Mouse (Mus musculus): ENCODE measurements around the gene Hebp1. TPM values are rescaled to one million over a fixed set of nuclear protein-coding genes. Genes with fewer than 3 reads are reported as not detected.

Hebp1 gene
- total and polyA plus RNA-seq, 2 experiments from 2014 or later: 10.9 to 35.5 TPM

DNA sequence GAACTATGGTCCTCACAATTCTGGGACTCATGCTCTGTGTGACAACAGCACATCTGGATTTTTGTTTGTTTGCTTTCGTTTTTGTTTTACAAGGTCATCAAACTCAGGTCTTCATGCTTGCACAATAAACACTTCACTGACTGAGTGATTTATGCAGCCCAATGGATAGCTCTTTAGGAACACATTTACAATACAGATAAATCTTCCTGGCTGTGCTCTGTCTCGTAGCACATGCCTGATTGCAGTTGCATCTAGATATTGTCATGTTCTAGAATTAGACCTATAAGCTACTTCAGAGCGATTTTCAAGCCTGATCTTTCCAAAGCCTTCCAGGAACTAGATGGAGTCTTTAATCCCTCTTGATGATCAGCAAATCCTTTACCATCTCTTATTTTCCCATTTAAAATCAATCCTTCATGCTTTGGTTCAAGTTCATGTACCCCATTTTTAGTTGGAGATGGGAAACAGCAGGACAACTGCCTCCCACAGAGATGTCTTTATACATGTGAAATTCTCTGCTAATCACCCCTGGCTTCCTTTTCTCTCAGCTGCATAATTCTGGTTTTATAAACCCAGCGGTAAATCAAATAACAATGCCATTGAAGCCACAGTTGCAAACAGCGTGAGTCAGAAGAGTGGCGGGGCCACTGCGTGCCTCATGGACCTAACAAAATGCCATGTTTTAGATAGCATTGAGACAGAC lies 85.3 kb downstream of the Hebp1 start:
- H3K4me1 ChIP-seq (ENCODE audit: control insufficient read depth, insufficient read depth): no peaks in the 10 kb centered on the region
- no peak overlapping the region for H3K9ac ChIP-seq (replicated peaks; ENCODE audit: low read depth, low read length)
- H3K4me2 ChIP-seq (ENCODE audit: low read depth, low read length): no peak overlapping the region
- H3K36me3 ChIP-seq (replicated peaks; ENCODE audit: control insufficient read depth, insufficient read depth, low read length): no peaks in the 10 kb centered on the region
- no peaks in the 10 kb centered on the region for H3K27me3 ChIP-seq (ENCODE audit: control insufficient read depth, insufficient read depth, low read length)
- no peak overlapping the region for H3K4me3 ChIP-seq (ENCODE audit: low read depth, low read length)
- TF ChIP-seq CTCF (IDR thresholded peaks at IDR 0.05; ENCODE audit: low read depth) (no peak), EP300 (IDR thresholded peaks at IDR 0.05; ENCODE audit: low read depth) (no peak)
- H3K27ac ChIP-seq (ENCODE audit: low read depth): no peak overlapping the region
- WGBS: 34% methylated on average over 7 of the region's 7 CpGs
- DNase-seq (ENCODE audit: low spot score): no peak
- ATAC-seq (ENCODE audit: insufficient read depth, low read depth): no peak
- H3K9me3 ChIP-seq (replicated peaks; ENCODE audit: control insufficient read depth, low read length): no peaks in the 10 kb centered on the region

GRCm38 (mm10) chr6:135107014-135107413 lies 90.8 kb downstream of the Hebp1 start:
- no peak overlapping the region for H3K4me2 ChIP-seq (ENCODE audit: low read depth, low read length)
- no peak overlapping the region for H3K4me3 ChIP-seq (ENCODE audit: low read depth, low read length)
- TF ChIP-seq CTCF (IDR thresholded peaks at IDR 0.05; ENCODE audit: low read depth) (no peak), EP300 (IDR thresholded peaks at IDR 0.05; ENCODE audit: low read depth) (no peak)

DNA sequence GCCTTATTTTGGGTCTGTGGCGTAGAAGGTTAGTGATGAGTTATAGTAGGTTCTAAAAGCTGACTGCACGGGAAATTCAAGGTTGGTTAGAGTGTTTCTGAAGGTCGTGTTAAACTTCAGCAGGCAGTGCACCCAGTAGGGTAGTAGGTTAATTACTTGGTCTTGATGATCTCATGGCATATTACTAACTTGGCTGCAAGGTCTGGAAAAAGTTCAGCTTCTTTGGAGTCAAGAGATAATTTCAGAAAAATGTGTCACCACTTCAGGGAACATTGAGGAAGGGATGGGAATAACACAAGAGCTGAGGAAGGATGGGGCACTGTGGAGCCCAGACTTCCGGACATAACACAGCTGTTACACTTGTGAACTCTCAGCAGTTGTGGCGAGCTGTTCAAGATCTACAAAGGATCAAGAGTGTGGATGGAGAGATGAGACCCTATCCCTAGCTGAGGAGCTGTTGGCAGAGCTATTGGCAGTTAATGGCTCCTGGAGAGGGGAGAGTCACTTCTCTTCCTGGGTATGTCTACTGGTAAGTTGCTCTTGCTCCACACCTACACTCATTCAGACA lies 95.0 kb downstream of the Hebp1 start:
- no peaks in the 10 kb centered on the region for H3K4me1 ChIP-seq (ENCODE audit: control insufficient read depth, insufficient read depth)
- DNase-seq (ENCODE audit: low spot score) (no peak), ATAC-seq (ENCODE audit: insufficient read depth, low read depth) (no peak)
- no peak overlapping the region for H3K4me2 ChIP-seq (ENCODE audit: low read depth, low read length)
- H3K9ac ChIP-seq (replicated peaks; ENCODE audit: low read depth, low read length): no peak overlapping the region
- no peaks in the 10 kb centered on the region for H3K36me3 ChIP-seq (replicated peaks; ENCODE audit: control insufficient read depth, insufficient read depth, low read length)
- no peaks in the 10 kb centered on the region for H3K27me3 ChIP-seq (ENCODE audit: control insufficient read depth, insufficient read depth, low read length)
- H3K9me3 ChIP-seq (replicated peaks; ENCODE audit: control insufficient read depth, low read length): no peaks in the 10 kb centered on the region
- WGBS: 52% methylated on average over 5 of the region's 5 CpGs
- H3K4me3 ChIP-seq (ENCODE audit: low read depth, low read length): no peak overlapping the region
- H3K27ac ChIP-seq (ENCODE audit: low read depth): no peak overlapping the region
- TF ChIP-seq CTCF (IDR thresholded peaks at IDR 0.05; ENCODE audit: low read depth): no peak

More at GRCm38 (mm10) chr6:135107014-135107413, 90.8 kb downstream of the Hebp1 start:
- no peak overlapping the region for H3K27ac ChIP-seq (ENCODE audit: low read depth)
- no peak for DNase-seq (ENCODE audit: low spot score)
- H3K27me3 ChIP-seq (ENCODE audit: control insufficient read depth, insufficient read depth, low read length): no peaks in the 10 kb centered on the region
- no peaks in the 10 kb centered on the region for H3K36me3 ChIP-seq (replicated peaks; ENCODE audit: control insufficient read depth, insufficient read depth, low read length)
- no peak overlapping the region for H3K9ac ChIP-seq (replicated peaks; ENCODE audit: low read depth, low read length)
- no peaks in the 10 kb centered on the region for H3K4me1 ChIP-seq (ENCODE audit: control insufficient read depth, insufficient read depth)
- 83% methylated on average over 6 of the region's 6 CpGs for WGBS
- no peak for ATAC-seq (ENCODE audit: insufficient read depth, low read depth)
- H3K9me3 ChIP-seq (replicated peaks; ENCODE audit: control insufficient read depth, low read length): no peaks in the 10 kb centered on the region

- no peak for ATAC-seq (ENCODE audit: insufficient read depth, low read depth)
- 76% methylated on average over 15 of the region's 15 CpGs for WGBS
- DNase-seq (ENCODE audit: low spot score): no peak
- Histone ChIP-seq H3K27me3 (ENCODE audit: control insufficient read depth, insufficient read depth, low read length) (no peaks in the 10 kb centered on the region), H3K4me3 (ENCODE audit: low read depth, low read length) (no peak overlapping the region), H3K36me3 (replicated peaks; ENCODE audit: control insufficient read depth, insufficient read depth, low read length) (no peaks in the 10 kb centered on the region), H3K9me3 (replicated peaks; ENCODE audit: control insufficient read depth, low read length) (no peaks in the 10 kb centered on the region), H3K4me1 (ENCODE audit: control insufficient read depth, insufficient read depth) (no peaks in the 10 kb centered on the region), H3K9ac (replicated peaks; ENCODE audit: low read depth, low read length) (no peak overlapping the region), H3K27ac (ENCODE audit: low read depth) (no peak overlapping the region), H3K4me2 (ENCODE audit: low read depth, low read length) (no peak overlapping the region)
- TF ChIP-seq CTCF (IDR thresholded peaks at IDR 0.05; ENCODE audit: low read depth): no peak
- no peak for TF ChIP-seq EP300 (IDR thresholded peaks at IDR 0.05; ENCODE audit: low read depth)
These were observed 96.9 kb downstream of the Hebp1 start for GRCm38 (mm10) chr6:135100787-135101472.

GRCm38 (mm10) chr6:135092798-135093470 lies 104.9 kb downstream of the Hebp1 start:
- Histone ChIP-seq H3K4me2 (ENCODE audit: low read depth, low read length) (no peak overlapping the region), H3K36me3 (replicated peaks; ENCODE audit: control insufficient read depth, insufficient read depth, low read length) (no peaks in the 10 kb centered on the region), H3K27me3 (ENCODE audit: control insufficient read depth, insufficient read depth, low read length) (no peaks in the 10 kb centered on the region), H3K9ac (replicated peaks; ENCODE audit: low read depth, low read length) (no peak overlapping the region), H3K4me1 (ENCODE audit: control insufficient read depth, insufficient read depth) (no peaks in the 10 kb centered on the region), H3K9me3 (replicated peaks; ENCODE audit: control insufficient read depth, low read length) (no peaks in the 10 kb centered on the region), H3K4me3 (ENCODE audit: low read depth, low read length) (no peak overlapping the region), H3K27ac (ENCODE audit: low read depth) (no peak overlapping the region)
- DNase-seq (ENCODE audit: low spot score) (no peak), ATAC-seq (ENCODE audit: insufficient read depth, low read depth) (no peak)
- TF ChIP-seq CTCF (IDR thresholded peaks at IDR 0.05; ENCODE audit: low read depth) (no peak), EP300 (IDR thresholded peaks at IDR 0.05; ENCODE audit: low read depth) (no peak)
- 80% methylated on average over 12 of the region's 12 CpGs for WGBS
